Mouse (Mus musculus): ENCODE results near the gene Srd5a1.

GRCm38 (mm10) chr13:69631111-69631510, 19.9 kb upstream of the Srd5a1 start:
- TF ChIP-seq POLR2A (IDR thresholded peaks at IDR 0.05; ENCODE audit: low read depth, low read length) (no peak), CTCF (IDR thresholded peaks at IDR 0.05; ENCODE audit: borderline replicate concordance, insufficient read depth, low read length) (no peak)
